Mouse (Mus musculus) gonadal fat pad, adult 2 months (tissue): ENCODE measurements around the gene Tm2d3. TPM values are rescaled to one million over a fixed set of nuclear protein-coding genes. Genes with fewer than 3 reads are reported as not detected.

Experiments
- DNase-seq: peaks from one replicate; pipeline ENCODE4 v3.0.0-alpha.2; 2012; ENCODE audit warnings: low read depth
- polyA plus RNA-seq: library from polyadenylated mRNA; depleted of rRNA; stranded (reverse); fragments of >200 nt; gene quantifications from 2 replicates; pipeline ENCODE4 v1.2.3, GENCODE M21; 2012; rRNA removed

Tm2d3 gene
- 145 and 179 TPM in 2 replicates for polyA plus RNA-seq

DNA sequence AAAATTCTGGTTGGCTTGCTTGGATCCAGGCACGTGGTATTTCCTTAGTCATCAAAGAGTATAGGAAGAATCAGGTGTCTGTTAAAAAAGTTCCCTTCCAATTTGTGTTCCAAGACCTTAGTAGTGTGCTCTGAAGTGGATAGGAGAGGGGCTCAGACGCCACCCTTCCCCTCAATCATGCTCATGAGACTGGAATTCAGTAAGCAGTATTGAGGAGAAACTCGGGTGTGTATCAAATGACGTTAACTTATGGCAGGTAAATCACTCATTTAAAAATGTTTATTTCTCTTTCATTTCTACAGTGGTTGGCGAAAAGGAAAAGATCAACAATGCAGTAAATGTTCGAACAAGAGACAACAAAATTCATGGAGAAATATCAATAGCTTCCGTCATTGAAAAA is at the start of gene Tm2d3:
Gene Tm2d3, plus strand, starts transcription at position 301 of the 400 bp plus-strand sequence.
- DNase-seq = no peak

- DNase-seq = no peak
Measured at GRCm38 (mm10) chr7:65642371-65643304, 48.3 kb upstream of the Tm2d3 start.

DNA sequence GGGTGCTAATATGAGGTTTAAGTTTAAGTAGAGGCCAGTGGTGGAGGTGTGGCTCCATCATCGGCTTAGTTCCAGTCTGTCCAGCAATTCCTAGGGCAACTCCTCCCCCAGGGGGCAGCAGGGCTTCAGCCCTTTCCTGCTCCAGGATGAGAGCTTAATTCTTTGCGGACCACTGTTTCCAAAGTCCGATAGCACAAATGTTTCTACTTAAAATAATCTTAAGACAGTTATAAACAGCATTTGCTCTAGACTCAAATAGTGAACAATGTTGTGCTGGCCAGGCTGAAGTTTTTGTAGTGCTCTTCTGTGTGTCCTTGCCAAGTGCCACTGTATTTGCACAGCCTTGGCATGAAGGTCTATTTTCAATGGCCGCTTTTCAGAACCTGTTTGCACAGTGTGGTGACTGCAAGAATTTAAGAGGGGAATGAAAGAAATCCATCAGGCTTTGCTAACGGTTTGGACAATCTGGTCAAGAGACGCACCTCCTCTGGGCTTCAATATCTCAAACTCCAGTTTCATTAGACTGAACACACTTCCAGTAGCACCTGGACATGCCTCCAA is 47.0 kb upstream of the Tm2d3 start:
- no peak for DNase-seq

DNA sequence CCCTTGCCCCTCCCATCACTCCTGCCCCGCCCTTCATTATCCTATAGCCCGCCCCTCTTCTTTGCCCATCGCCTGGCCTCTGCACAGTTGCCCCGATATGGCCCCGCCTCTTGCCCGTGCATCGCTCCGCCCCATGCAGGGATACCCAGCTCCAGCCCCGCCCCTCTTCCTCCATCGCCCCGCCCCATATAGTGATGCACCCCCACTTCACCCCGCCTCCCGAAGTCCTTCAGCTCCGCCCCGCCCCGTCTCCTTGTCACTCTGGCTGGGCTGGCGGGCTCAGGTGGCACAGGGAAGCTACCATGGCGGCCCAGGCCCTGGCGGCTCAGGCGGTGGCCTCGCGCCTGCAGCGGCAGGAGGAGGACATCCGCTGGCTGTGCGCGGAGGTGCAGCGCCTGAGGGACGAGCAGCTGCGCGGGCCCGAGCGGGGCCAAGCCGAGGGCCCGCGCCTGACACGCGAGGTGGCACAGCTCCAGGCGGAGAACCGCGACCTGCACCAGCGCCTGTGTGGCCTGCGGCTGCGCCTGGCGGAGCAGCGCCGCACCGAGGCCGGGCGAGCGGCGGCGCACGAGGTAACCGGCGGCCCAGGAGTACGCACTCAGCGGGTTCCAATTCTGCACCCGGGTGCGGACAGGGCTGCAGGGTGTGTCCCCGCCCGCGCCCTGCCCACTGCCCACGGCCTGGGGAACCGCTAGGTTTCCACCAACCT is 46.2 kb upstream of the Tm2d3 start, which contains the start of gene Tarsl2:
Gene Tarsl2, plus strand, starts transcription at position 256 of the 709 bp plus-strand sequence.
- peak; percentile 34 for DNase-seq

GRCm38 (mm10) chr7:65645996-65646395 is 45.0 kb upstream of the Tm2d3 start:
- no peak for DNase-seq

GRCm38 (mm10) chr7:65650662-65651061 is 40.3 kb upstream of the Tm2d3 start:
- no peak for DNase-seq

GRCm38 (mm10) chr7:65657490-65658120 is 33.4 kb upstream of the Tm2d3 start:
- DNase-seq = no peak

GRCm38 (mm10) chr7:65663225-65663790 is 27.7 kb upstream of the Tm2d3 start:
- no peak for DNase-seq

- no peak for DNase-seq
Measured at GRCm38 (mm10) chr7:65663886-65664285, 27.1 kb upstream of the Tm2d3 start.

- DNase-seq = no peak
Measured at GRCm38 (mm10) chr7:65667491-65667890, 23.5 kb upstream of the Tm2d3 start.

DNA sequence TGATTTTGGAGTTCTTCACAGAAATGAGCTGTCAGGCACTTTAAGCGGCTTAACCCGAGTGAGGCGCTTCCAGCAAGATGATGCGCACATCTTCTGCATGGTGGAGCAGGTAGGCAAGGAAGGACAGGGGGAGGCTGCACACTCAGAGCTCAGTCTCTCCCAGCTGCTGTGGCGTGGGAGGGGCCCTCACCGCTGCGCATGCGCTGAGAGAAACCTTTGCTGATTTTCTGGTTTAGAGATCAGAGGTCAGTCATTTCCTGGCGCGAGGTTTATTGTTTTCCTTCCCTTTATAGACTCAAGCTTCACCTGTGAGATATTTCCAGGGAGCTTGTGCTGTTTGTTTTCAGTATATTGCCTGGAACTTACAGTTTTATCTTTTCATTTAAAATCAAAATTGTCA is 12.9 kb upstream of the Tm2d3 start:
- DNase-seq = no peak

GRCm38 (mm10) chr7:65678900-65679595 is 11.9 kb upstream of the Tm2d3 start:
- no peak for DNase-seq

DNA sequence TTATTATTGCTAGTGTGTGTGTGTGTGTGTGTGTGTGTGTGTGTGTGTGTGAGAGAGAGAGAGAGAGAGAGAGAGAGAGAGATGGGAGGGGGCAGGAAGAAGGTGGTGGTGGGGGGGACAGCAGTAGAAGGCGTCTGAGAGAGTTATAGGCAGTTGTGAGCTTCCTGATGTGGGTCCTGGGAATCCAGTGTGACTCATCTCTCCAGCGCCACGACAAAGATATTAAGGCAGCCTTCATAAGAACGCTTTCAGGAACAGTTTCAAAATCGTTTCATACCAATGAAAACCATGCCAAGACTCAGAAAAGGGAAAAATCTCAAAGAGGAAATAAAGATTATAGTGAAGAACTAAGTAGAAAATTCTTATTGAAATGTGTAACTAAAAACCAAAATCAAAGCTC is 9.8 kb upstream of the Tm2d3 start:
- no peak for DNase-seq

DNA sequence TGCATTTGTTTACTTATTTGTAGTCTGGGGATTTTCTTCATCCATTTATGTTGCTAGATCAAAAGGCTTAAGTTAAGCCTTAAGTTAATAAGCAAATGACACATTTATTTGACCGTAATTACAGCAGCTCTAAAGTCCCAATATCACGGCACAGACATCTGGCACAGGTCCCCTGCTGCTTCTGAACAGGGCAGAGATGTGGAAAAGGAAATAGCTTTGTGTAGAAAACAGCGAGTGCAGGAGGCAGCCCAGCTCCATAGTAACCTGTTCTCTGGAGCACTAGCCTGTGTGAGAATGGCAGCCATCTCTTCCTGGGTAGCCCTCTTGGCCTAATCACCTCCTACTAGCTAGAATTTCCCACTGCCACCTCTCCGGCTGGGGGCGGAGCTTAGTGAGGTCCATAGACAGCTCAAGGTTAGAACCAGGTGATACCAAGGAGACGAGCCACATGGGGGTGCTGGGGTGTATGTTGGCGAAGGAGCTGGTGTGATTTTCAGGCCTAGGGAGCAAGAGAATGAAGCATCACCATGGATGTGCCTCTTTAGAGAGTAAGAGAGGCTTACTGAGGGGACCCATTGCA is 6.6 kb upstream of the Tm2d3 start:
- DNase-seq = no peak

GRCm38 (mm10) chr7:65686664-65687063 is 4.3 kb upstream of the Tm2d3 start:
- DNase-seq = no peak

DNA sequence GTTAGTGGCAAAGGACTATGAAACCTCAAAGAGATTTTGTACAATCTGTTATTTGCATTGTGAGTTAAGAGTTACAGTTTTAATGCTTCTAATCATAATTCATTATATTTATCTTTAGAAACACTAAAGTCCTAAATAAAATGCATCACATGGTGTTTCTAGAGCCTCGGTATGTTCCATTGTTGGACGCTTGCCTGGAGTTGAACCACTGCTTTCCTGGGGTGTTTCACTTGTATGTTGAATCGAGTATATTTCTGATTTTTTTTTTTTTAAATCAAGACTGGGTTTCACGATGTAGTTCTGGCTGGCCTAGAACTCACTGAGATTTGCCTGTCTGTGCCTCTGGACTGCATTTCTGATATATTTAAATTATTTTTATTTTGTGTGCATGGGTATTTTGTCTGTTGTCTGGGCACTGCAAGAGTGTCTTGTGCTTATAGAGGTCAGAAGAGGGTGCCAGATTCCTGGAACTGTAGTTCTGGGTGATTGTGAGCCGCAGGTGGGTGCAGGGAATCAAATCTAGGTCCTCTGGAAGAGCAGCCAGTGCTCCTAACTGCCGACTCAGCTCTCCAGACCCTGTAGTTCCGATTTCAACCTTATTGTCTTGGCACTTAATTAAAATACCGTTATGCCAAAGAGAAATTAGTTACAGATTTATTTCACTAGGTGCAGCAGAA is 1.1 kb downstream of the Tm2d3 start:
- DNase-seq = no peak

DNA sequence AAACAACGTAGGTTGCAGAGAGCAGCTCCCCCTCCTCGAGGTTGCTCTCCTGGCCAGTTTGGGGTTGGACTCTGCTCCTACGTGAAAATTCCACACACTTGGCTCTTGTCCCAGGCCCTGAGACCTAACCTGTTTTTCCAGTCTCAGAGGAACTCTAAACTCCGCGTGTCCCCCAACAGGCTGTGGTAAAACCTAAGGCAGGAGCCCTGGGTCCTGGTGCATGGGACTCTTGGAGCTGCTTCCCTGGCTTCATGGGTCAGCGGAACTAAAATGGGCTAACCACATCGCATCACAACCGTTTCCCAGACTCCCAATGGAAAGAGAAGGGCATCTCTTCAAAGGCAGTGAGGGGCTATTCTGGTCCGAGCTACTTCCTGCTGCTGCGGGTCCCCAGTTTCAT is 1.9 kb downstream of the Tm2d3 start:
- DNase-seq = no peak

DNA sequence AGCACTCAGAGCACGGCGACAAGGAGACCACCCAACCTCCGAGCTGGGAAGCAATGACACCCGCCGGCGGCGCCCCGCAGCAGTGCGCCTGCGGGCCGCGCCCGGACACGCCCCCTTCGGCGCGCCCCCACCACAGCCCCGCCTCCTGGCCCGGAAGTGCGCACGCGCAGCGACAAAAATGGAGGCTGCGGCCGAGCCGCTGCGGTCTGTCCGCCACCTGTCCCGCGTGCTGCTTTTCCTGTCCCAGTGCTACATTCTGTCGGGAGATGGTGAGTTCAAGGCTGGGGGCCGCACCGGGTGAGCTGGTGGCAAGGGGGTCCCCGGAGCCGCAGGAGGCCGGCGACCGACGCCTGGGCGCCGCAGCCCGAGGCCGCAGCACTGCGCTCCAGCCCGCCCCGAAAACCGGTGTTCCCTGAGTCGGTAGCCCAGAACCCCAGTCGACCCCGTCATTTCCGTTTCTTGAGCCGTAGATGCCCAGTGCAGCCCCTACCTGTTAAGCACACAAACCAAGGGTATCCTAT is 2.4 kb downstream of the Tm2d3 start:
- no peak for DNase-seq

GRCm38 (mm10) chr7:65696450-65696849 is 5.5 kb downstream of the Tm2d3 start:
- DNase-seq = no peak

GRCm38 (mm10) chr7:65702076-65702475 is 11.1 kb downstream of the Tm2d3 start:
- no peak for DNase-seq
